Mouse (Mus musculus): ENCODE measurements around the gene Flrt1. TPM values are rescaled to one million over a fixed set of nuclear protein-coding genes. Genes with fewer than 3 reads are reported as not detected.

Gene Flrt1
- polyA plus RNA-seq, 1 experiment = 1.2 TPM

- Histone ChIP-seq H3K27me3 (ENCODE audit: control insufficient read depth, insufficient read depth, insufficient read length) (no peaks in the 10 kb centered on the region), H3K4me2 (ENCODE audit: low read depth) (peak overlapping the region; percentile 21), H3K4me3 (no peak overlapping the region), H3K79me2 (ENCODE audit: control insufficient read depth, insufficient read depth) (no peaks in the 10 kb centered on the region), H3ac (ENCODE audit: control insufficient read depth, insufficient read length) (no peak overlapping the region), H3K36me3 (ENCODE audit: control insufficient read depth, insufficient read depth) (no peaks in the 10 kb centered on the region)
- no peak for TF ChIP-seq TCF3 (IDR thresholded peaks at IDR 0.05; ENCODE audit: insufficient read length, low read depth)
- no peak for TF ChIP-seq E2F4 (IDR thresholded peaks at IDR 0.05; ENCODE audit: insufficient read depth)
- peak in 1 of 3 experiments; percentile 76 for TF ChIP-seq MYOG (IDR thresholded peaks at IDR 0.05; ENCODE audit: control insufficient read depth in 1 of 3, insufficient read depth in 1 of 3, insufficient read length in 2 of 3, low read depth in 2 of 3)
- TF ChIP-seq MAX (IDR thresholded peaks at IDR 0.05; ENCODE audit: low read depth) = no peak
- TF ChIP-seq SRF (IDR thresholded peaks at IDR 0.05; ENCODE audit: control insufficient read depth, insufficient read length, low read depth) = no peak
- TF ChIP-seq TCF12 (IDR thresholded peaks at IDR 0.05; ENCODE audit: insufficient read depth, poor library complexity, severe bottlenecking) = no peak
- TF ChIP-seq REST (IDR thresholded peaks at IDR 0.05; ENCODE audit: insufficient read depth, insufficient read length) = no peak
- peak in 1 of 3 experiments; percentile 34 for TF ChIP-seq MYOD1 (IDR thresholded peaks at IDR 0.05; ENCODE audit: control insufficient read depth in 1 of 3, insufficient read length in 2 of 3, low read depth in 2 of 3)
- TF ChIP-seq USF1 (IDR thresholded peaks at IDR 0.05; ENCODE audit: low read depth) = no peak
- no peak for TF ChIP-seq POLR2AphosphoS2 (IDR thresholded peaks at IDR 0.05; ENCODE audit: insufficient read length, low read depth)
- TF ChIP-seq POLR2A (IDR thresholded peaks at IDR 0.05; ENCODE audit: insufficient read length, low read depth) = no peak
Observed at GRCm38 (mm10) chr19:7068661-7069531, 36.6 kb downstream of the Flrt1 start.

GRCm38 (mm10) chr19:7068136-7068535 is 37.4 kb downstream of the Flrt1 start:
- H3K36me3 ChIP-seq (ENCODE audit: control insufficient read depth, insufficient read depth) = no peaks in the 10 kb centered on the region
- H3K4me2 ChIP-seq (ENCODE audit: low read depth) = peak overlapping the region; percentile 21
- H3K79me2 ChIP-seq (ENCODE audit: control insufficient read depth, insufficient read depth) = no peaks in the 10 kb centered on the region
- TF ChIP-seq E2F4 (IDR thresholded peaks at IDR 0.05; ENCODE audit: insufficient read depth) = no peak
- no peak for TF ChIP-seq SRF (IDR thresholded peaks at IDR 0.05; ENCODE audit: control insufficient read depth, insufficient read length, low read depth)
- TF ChIP-seq POLR2A (IDR thresholded peaks at IDR 0.05; ENCODE audit: insufficient read length, low read depth) = no peak
- no peak for TF ChIP-seq CEBPB (IDR thresholded peaks at IDR 0.05; ENCODE audit: insufficient read depth, poor library complexity, severe bottlenecking)
- no peak for TF ChIP-seq REST (IDR thresholded peaks at IDR 0.05; ENCODE audit: insufficient read depth, insufficient read length)
- no peak for TF ChIP-seq TCF12 (IDR thresholded peaks at IDR 0.05; ENCODE audit: insufficient read depth, poor library complexity, severe bottlenecking)
- no peak for TF ChIP-seq MYOD1 (IDR thresholded peaks at IDR 0.05; ENCODE audit: control insufficient read depth in 1 of 3, insufficient read length in 2 of 3, low read depth in 2 of 3)
- TF ChIP-seq POLR2AphosphoS2 (IDR thresholded peaks at IDR 0.05; ENCODE audit: insufficient read length, low read depth) = no peak
- no peak for TF ChIP-seq USF1 (IDR thresholded peaks at IDR 0.05; ENCODE audit: low read depth)
- no peak for TF ChIP-seq MYOG (IDR thresholded peaks at IDR 0.05; ENCODE audit: control insufficient read depth in 1 of 3, insufficient read depth in 1 of 3, insufficient read length in 2 of 3, low read depth in 2 of 3)
- TF ChIP-seq MAX (IDR thresholded peaks at IDR 0.05; ENCODE audit: low read depth) = no peak
- no peak for TF ChIP-seq TCF3 (IDR thresholded peaks at IDR 0.05; ENCODE audit: insufficient read length, low read depth)
- H3K27me3 ChIP-seq (ENCODE audit: control insufficient read depth, insufficient read depth, insufficient read length) = no peaks in the 10 kb centered on the region
- H3K4me3 ChIP-seq = no peak overlapping the region
- no peak overlapping the region for H3ac ChIP-seq (ENCODE audit: control insufficient read depth, insufficient read length)

- H3K4me3 ChIP-seq = no peak overlapping the region
- H3K4me2 ChIP-seq (ENCODE audit: low read depth) = no peak overlapping the region
- no peak for TF ChIP-seq MYOG (IDR thresholded peaks at IDR 0.05; ENCODE audit: control insufficient read depth in 1 of 3, insufficient read depth in 1 of 3, insufficient read length in 2 of 3, low read depth in 2 of 3)
- TF ChIP-seq MYOD1 (IDR thresholded peaks at IDR 0.05; ENCODE audit: control insufficient read depth in 1 of 3, insufficient read length in 2 of 3, low read depth in 2 of 3) = no peak
- TF ChIP-seq POLR2AphosphoS2 (IDR thresholded peaks at IDR 0.05; ENCODE audit: insufficient read length, low read depth) = no peak
- no peak for TF ChIP-seq CEBPB (IDR thresholded peaks at IDR 0.05; ENCODE audit: insufficient read depth, poor library complexity, severe bottlenecking)
- no peak for TF ChIP-seq POLR2A (IDR thresholded peaks at IDR 0.05; ENCODE audit: insufficient read length, low read depth)
- TF ChIP-seq E2F4 (IDR thresholded peaks at IDR 0.05; ENCODE audit: insufficient read depth) = no peak
- H3ac ChIP-seq (ENCODE audit: control insufficient read depth, insufficient read length) = no peak overlapping the region
- H3K27me3 ChIP-seq (ENCODE audit: control insufficient read depth, insufficient read depth, insufficient read length) = no peaks in the 10 kb centered on the region
- no peaks in the 10 kb centered on the region for H3K79me2 ChIP-seq (ENCODE audit: control insufficient read depth, insufficient read depth)
- H3K36me3 ChIP-seq (ENCODE audit: control insufficient read depth, insufficient read depth) = no peaks in the 10 kb centered on the region
Observed at GRCm38 (mm10) chr19:7067344-7068050, 38.0 kb downstream of the Flrt1 start.

GRCm38 (mm10) chr19:7066828-7067342 is 38.6 kb downstream of the Flrt1 start:
- peak overlapping the region; percentile 43 for H3K4me2 ChIP-seq (ENCODE audit: low read depth)
- TF ChIP-seq TCF3 (IDR thresholded peaks at IDR 0.05; ENCODE audit: insufficient read length, low read depth) (no peak), CEBPB (IDR thresholded peaks at IDR 0.05; ENCODE audit: insufficient read depth, poor library complexity, severe bottlenecking) (no peak), E2F4 (IDR thresholded peaks at IDR 0.05; ENCODE audit: insufficient read depth) (no peak), MAX (IDR thresholded peaks at IDR 0.05; ENCODE audit: low read depth) (no peak), SRF (IDR thresholded peaks at IDR 0.05; ENCODE audit: control insufficient read depth, insufficient read length, low read depth) (no peak), POLR2AphosphoS2 (IDR thresholded peaks at IDR 0.05; ENCODE audit: insufficient read length, low read depth) (no peak)
- no peaks in the 10 kb centered on the region for H3K27me3 ChIP-seq (ENCODE audit: control insufficient read depth, insufficient read depth, insufficient read length)
- no peaks in the 10 kb centered on the region for H3K36me3 ChIP-seq (ENCODE audit: control insufficient read depth, insufficient read depth)
- no peak overlapping the region for H3ac ChIP-seq (ENCODE audit: control insufficient read depth, insufficient read length)
- H3K79me2 ChIP-seq (ENCODE audit: control insufficient read depth, insufficient read depth) = no peaks in the 10 kb centered on the region
- no peak overlapping the region for H3K4me3 ChIP-seq
